Mouse (Mus musculus): ENCODE results near the gene Phpt1. TPM values are rescaled to one million over a fixed set of nuclear protein-coding genes. Genes with fewer than 3 reads are reported as not detected.

The Phpt1 gene
- total RNA-seq, 2 experiments from 2014 or later, result 45.8 to 49.0 TPM

DNA sequence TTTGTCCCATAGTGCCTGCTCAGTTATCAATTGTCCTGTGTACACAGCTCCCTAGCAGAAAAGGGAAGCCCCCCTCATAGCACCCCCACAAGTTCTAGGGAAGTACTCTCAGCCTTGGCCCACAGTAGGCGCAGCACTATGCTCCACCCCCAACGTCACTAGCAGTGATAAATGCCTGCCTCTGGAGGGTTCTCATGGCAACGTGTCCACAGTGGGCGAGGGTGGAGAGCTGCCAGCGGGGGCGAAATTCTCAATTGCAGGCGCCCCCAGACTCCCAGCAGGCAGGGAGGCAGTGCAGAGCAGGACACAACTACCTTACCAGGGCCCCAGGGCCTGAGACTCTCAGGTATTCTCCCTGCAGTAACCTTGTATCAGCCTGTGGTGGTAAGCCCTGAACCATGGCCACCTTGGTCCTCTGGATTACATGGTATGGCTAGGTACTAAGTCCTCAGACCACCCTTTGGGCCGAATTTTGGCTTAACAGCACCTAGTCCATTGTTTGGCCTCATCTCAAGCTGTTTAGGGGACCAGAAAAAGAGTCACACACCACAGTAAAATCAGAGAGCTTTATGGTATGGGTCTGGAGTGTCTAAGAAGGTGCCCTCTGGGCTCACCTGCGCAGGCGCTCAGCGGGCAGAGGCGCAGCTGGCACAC lies 7.6 kb upstream of the Phpt1 start:
- DNase-seq, result no peak

DNA sequence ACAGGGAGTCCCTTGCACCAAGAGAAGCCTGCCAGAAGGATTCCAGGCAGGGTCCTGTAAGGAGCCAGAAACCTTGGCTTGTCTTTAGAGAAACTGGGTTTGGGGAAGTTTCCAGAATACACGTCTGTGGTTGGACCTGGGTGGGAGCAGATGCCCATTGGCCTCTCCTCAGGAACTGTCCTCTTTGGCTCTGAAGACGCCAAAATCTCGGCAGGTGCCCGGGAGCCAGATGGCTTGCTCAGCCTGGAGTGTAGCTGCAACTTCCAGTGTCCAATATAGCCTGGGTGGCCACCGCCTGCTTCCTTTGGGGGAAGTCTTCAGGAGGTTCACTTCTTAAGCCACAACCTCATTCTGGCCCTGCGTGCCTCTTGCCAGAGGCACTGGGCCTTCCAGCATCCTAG lies 6.9 kb upstream of the Phpt1 start:
- no peak for DNase-seq

DNA sequence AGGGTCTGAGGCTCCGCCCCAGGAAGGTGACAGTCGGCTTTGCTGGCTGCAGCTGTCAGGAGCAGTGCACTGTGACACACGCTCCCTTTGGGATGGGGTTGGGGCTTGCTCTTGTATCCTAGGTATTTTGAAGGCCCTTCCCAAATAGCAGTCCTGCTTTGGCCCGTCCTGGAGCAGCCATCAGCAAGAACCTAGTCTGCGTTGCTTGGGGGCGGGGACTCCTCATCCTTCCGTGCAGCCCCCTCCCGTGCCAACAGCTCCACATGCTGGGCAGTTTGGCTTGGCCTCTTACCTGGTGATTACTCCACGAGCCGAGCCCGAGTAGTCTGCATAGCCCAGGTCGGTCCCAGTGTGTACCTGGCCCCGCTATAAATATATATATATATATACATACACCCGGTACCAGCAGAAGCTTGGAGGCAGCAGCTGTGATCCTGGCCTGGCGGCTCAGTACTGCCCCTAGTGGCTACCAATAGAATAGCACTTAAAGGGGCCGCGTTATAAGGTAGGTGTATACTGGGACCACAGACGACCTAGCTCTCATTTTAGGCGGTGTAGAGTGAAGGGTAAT lies 6.4 kb upstream of the Phpt1 start, which contains the start of gene Ajm1:
TSS of gene Ajm1 (minus strand) at position 464 of the 571 bp plus-strand sequence.
- DNase-seq, result peak; percentile 42

DNA sequence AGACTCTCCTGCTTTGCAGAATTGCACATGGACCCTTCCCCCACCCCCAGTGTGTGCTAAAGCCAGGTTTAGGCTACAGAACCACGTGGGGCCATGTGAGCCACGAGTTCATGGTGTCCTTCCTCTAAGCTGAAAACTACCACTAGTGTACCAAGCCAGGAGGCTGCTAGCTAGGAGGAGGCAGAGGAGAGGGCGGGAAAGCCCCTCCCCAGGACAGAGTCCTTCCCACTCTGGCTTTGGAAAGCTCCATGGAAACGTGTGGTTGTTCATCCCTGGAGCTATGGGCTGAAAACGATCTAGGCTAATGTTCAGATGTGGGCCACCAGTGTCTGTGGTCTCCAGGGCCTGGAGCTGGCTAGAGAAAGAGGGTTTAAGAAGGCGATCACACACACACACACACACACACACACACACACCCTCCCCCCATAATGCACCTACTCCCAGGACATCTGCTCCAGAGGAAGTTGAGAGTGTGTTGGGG lies 5.6 kb upstream of the Phpt1 start:
- no peak for DNase-seq

DNA sequence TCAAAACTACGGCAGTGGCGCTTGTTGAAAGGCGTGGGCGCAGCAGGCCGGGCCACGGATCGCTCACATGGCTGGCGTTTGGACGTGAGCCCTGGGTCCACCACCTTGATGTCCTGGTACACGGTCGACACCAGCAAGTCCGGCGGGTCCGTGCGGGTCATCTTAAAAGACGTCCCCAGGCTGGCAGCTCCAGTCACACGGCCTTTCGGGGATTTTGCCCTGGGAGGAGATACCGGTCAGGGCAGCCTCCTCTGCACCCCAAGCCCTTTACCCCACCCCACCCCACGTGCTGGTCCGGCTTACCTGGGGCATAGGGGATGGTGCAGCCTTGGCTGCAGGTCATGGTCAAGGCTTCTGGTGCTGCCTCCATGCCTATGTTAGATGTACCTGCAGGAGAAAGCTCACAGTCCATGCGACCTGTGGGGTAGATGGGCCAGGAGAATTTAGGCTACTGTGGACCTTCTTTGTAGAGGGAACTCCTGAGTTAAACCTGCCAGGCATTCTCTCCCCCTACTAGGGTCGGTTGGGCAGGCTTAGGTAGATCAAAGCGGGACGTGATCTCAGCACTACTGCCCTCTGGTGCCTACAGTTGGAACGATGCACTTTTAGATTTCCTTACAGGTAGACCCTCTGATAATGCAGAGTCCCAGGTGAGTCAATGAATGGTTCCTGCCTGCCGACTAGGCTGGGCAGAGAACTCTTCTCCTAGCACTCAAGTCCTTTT lies 4.9 kb upstream of the Phpt1 start:
- DNase-seq, result no peak

DNA sequence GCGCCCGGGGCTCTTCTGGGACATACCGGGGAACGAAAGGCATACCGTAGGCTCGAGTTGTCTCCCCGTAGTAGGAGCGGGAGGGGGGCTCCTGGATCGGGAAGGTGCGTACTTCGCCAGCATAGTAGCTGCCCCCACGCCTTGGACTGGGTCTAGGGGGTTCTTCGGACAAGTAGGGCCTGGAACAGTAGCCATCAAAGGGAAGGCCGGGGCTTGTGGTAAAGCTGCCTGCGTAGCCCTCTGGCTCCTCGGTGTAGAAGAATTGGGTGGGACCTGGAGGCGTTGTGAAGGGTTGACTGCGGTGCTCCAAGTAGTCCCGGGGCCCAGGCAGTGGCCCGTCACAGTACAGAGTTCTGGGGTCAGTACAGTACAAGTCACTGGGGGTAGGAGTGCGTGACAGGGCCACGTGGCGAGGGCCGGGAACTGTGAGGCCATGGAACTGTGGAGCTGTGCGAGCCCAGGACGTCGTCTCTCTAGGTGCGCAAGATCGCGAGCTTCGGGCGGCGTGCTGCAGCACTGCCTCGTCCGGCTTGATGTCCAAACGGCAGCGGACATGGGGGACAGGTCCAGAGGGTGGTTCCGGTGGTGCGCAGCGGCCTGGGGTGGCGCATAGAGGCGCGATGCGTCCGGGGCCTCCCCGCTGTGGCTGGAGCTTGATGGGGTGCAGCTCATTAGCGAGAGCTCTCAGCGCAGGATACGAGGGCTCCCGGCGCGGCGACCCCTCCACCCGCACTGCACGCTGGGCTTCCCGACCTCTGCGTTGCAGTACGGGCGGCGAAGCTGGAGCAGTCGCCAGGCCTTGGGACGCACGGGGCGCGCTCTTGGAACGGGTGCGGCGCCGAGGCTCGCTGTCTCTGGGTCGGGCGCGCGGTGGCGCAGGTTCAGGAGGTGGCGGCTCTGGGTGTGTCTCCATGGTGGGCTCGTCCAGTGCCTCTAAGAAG lies 4.0 kb upstream of the Phpt1 start:
- DNase-seq, result no peak

DNA sequence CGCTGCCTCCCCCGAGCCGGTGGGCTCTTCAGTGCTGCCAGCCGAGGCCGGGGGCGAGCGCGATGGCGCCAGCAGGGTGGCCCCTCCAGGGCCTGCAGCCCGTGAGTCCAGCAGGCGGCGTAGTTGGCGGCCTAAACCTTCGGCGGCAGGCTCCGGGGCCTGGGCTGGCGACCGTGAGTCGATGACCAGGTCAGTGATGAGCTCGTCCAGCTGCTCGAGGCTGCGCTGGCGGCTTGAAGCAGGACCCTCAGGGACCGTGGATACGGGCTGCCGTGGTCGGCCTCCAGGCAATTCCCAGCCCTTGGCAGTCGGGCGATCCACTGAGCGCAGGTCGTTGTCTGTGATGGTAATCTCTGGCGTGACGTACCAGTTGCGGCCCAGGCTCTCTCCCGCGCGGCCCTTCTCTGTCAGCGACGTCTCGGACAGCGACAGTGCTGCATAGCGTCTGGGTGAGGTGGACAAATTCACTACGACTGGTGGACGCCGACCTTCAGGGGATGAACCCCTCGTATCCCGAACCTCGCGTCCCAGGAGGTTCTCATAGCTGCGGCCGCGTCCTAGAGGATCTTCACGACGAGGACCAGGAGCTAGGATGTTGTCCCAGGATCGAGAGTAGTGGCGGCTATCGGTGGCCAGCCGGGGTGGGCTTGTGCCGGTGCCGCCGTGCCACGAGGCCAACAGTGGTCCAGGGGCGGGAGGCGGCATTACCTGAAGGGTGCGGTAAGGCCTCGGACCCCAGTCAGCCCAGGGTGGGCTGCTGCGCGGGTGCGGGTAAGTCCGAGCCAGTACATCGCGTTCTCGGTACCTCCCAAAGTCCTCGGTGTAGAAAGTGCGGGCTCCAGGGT lies 3.1 kb upstream of the Phpt1 start:
- peak; percentile 45 for DNase-seq

DNA sequence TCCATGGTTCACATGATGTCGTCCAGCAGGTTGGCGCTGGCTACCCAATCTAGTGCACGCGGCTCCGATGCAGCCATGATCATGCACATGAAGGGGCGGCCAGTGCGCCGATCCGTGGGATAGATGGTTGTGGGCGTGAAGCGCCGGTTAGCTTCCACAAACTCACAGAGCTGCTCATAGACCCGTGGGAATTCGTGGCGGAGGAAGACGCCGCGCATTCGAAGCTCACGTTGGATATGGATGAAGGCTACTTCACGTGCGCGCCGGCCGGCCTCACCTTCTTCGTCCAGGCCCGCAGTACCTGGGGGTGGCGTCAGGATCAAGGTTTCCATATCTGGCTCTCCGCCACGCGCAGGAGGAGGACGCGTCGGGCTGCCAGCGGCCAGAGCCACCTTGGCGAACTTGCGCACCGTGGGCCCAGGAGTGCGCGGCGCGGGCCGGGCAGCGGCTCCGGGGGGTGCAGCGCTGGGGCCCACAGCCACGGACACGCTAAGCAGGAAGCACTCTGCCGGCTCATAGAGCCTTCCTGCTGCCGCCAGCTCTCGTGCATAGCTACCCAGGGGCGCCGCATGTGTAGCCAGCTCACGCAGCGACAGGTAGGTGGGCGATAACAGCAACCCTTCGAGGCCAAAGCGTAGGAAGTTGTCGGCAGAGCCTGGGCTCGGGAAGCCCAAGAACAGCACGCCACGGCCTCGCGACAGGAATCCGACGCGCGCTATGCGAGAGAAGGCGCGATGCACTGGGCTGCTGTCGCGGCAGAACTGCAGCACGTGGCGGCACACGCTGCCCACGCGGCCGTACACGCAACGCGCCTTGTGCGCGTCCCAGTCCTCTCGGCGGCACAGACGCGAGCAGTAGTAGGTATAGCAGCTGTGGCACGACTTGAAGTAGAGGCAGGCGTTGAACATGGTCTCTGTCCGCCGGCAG lies 2.2 kb upstream of the Phpt1 start:
- no peak for DNase-seq

DNA sequence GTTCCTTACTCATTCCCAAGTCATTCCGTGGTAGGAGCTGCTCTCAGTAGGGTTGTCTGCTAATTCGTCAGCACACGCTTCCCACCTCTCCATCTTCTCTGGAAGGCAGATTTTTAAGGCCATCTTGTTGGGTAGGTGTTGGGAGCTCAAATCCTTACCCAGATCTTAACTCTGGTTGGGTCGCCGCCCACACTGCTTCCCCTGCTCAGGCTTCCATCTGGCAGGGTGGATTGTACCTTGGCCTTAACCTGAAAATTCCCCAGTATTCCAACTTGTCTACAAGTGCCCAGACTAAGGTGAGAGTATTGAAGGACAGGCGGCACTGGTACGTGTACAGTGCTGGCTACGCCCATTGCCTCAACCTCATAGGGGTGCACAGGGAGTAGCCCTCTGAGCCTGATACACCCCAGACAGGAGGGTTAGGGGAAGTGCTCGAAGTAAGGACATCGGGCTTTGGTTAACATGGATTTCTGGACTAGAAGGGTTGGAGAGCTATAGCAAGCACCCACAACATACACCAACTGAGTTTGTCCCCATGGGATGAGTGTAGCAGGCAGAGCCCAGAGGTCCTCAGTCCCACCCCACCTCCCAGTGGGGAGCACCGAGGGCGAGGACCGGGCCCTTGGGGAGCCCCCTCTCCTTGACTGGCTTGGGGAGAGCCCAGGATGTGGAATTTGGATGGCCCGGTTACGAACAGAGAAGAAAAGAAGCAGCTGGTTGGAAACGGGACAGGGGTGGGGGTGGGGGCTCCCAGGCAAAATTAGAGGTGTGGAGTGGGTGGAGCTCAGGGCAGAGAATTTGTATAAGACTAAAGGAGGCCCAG lies 1.2 kb upstream of the Phpt1 start:
- DNase-seq, result no peak

DNA sequence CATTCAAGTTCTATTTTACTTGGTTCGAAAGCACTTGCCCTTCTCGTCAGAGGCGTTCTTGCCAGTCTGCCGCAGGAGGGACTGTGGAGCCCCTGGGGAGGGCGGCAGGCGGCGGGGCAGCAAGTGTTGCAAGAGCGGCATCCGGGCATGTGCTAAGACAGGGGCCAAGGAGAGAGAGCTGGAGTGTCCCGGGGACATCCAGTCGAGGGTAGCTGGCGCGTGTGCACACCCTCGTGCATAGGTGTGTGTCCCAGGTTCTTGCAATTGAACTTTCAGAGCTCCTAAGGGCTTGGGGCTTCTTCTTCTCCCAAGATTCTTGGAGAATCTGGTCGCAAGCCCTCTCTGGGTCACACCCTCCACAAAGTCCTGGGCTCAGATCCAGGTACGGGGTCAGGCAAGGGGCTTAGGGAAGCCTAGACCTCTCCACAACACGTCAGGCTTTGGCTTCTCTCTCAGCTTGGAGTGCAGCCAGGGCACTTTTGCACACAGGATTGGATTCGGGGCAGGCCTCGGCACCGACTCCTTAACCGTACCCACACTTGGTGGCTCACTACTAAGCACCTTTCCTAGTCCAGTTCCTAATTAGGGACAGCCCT lies 506 bp upstream of the Phpt1 start:
- DNase-seq, result peak; percentile 57

DNA sequence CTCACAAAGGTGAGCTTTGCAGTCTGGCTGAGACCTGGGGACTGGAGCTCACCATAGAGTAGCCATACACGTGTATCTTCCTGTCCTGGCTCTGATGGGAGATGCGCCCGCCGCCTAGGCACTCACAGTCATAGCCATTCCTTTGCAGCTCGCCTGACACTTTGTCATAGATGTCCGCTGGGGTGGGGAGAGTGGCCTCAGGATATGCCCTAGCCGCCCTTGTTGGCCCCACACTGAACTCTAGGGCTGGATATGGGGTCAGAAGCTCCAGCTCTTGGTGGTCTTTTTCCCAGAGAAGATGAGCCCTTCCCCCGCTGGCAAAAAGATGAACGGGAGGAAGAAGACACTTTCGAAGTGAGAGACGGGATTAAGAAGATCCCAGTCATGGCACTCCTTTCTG lies 888 bp downstream of the Phpt1 start:
- DNase-seq, result peak; percentile 16

DNA sequence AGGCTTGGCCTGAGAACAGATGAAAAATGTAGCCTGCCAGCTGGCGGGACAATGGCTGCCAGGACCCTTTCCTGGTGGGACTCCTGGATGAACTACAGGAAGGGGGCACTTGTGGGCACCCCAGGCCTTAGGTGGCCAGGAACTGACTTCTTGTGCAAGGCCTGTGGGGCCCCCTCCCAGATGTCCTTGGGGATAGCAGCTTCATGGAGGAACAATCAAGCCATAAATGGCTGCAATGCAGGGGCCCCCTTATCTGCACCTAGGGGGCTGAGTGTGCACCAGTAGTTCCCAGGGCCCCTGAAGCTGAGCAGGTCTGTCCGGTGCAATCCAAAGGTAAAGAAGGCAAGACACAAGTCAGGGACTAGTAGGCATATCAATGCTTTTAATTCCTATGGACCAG lies 2.0 kb downstream of the Phpt1 start:
- no peak for DNase-seq

DNA sequence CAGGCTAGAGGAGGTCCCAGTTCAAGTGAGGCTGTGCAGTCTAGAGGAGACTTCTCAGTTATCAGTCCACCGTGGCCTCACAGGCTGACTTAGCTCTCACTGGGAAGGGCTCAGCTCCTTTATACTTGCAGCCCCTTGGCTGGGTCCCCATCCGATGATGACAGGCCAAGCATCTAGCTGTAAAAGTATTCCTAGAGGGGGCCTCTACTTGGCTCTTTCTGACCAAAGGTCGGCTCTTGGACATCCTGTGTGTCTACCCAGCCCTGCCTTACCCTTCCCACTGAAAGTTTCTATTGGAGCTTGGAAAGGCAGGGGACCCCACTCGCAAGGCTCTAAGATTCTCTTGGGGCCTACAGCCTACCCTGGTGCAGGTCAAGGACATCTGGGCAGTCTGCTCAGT lies 3.8 kb downstream of the Phpt1 start:
- DNase-seq, result no peak

DNA sequence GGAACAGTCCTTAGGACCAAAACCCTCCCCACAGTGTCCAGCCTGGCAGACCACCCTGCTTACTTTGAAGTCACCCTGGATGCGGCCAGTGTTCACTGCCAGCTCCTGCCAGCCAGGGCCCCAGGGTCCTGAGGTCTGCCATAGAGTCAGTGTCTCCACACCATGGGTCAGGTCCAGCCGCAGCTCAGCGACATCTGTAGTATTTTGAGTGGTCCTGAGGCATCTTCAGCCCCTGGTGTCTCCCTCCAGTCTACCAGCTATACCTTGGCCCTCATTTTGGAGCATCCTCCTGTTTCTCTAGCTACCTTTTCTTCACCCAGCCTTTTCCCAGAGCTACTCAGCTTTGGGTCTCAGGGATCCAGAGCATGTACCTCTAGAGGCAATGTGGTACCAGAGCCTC lies 5.7 kb downstream of the Phpt1 start:
- no peak for DNase-seq

DNA sequence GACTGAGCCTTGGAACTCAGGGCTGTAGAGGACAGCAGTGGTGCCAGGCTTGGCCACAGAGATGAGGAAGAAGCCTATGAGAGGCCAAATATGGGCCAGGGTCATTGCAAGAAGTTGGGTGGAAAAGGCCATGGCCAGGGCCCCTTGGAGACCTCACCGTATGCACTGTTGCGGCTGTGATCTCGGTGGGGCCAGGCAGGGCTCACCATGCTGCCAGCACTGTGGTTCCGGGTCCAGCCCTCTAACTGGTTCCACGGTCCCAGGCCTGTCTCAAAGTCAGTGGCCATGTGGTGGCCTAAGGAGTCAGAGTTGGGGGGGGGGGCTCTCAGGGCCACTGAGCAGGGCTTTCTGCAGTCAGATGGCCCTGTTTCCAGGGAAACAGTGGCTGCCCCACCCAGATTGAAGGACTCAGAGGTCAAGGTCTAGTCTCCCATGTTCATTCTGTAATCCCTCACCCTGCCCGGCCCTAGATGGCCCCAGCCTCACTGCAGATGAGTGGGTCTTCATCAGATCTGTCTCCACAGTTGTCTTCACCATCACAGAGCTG lies 6.5 kb downstream of the Phpt1 start:
- no peak for DNase-seq

DNA sequence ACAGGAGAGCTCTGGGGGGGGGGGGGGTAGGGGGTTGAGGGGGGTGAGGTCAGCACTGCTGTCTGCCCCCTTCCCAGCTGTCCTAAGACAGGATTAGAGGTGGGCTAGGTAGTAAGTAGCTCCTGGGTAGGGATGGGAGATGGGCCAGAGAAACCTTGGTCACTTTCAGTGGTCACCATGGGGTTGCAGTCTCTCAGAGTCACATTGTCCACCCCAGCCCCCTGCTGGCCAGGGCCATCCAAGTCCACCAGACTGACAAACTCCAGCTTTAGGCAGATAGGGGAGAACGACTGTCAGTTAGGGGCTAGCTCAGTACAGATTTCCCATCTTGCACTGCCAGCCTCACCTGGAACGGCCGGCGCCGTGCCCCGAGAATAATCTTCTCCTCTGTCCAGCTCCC lies 8.5 kb downstream of the Phpt1 start:
- no peak for DNase-seq

DNA sequence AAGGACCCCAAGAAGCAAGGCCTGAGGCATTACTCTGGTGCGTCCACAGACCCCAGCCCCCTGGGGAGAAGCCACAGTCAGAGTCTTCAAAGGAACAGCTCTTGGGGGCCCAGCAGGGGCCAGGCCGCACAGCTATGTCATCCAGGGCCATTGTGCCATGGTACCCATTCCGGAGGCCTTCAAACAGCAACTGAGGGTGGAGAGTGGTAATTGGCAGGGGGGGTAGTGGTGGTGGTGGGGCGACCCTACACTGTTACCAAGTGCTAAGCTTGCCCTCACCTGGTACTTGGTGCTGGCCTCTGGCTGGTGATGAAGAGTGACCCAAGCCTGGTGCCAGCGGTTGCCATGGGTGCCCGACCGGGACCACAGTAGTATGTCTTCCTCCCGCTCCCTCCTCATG lies 9.3 kb downstream of the Phpt1 start:
- no peak for DNase-seq

DNA sequence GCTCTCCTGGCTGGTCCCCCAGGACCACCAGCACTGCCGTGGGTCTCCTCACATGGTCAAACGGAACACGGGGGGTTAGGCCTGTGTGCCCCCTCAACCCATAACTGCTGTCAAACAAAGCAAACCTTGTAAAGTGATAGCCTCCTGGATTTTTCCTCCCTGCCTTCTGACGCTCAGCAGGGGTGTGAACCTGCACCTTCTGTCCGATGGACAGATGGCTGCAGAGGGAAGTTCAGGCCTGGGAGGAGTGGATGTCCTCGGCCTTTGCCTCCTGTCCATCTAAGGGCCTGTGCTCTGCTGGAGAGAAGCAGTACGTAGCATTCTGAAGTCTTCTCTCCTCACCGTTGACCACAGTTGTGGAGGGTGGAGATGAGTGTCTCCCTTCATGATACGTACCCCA lies 13.1 kb downstream of the Phpt1 start:
- DNase-seq, result no peak

DNA sequence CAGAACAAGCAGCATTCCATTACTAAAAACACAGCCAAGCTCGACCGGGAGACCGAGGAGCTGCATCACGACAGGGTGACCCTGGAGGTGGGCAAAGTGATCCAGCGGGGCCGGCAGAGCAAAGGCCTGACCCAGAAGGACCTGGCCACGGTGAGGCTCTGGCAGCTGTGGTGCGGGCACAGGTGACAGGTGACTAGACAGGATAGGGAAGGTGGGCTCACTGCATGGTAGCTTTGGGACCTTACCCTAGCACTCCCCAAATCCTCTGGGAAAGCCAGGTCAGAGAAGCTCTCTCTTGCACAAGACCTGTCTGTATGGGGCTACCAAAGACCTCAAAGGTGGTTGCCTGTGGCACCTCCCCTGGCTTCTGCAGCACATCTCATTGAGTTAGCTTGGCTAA lies 14.5 kb downstream of the Phpt1 start:
- DNase-seq, result no peak
